ENCODE assay signal across 8 mouse cellular contexts in the genomic region with DNA sequence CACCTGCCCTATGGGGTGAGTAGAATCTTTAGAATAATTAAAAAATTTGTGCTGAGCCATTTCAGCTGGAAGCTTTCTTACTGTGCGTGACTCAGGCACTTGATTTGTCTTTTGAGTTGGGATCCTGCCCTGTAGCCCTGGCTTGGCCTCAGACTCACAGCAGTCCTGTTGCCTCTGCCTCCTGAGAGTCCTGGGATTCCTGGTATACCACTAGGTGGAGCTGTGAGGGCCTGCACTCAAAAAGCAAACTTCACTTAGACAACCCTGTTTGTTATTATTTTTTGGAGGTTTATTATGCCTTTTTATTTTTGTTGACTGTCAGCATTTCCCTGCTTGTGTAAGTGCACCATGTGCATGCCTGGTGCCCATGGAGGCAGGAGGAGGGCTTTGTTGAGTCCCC. TPM values are rescaled to one million over a fixed set of nuclear protein-coding genes. Genes with fewer than 3 reads are reported as not detected.
DNase-seq lines count a peak whose midpoint lies in the region; ATAC-seq and TF ChIP-seq lines count a peak whose summit lies in the region.

No protein-coding gene starts in this region.

- WGBS in kidney, postnatal 0 days, result 90% methylated on average over 1 of the region's 1 CpGs
- 100% methylated on average over 1 of the region's 1 CpGs for WGBS in kidney, embryonic 14.5 days
- WGBS in liver, embryonic 14.5 days (ENCODE audit: insufficient replicate concordance), result 87% methylated on average over 1 of the region's 1 CpGs

- no peak overlapping the region for H3K4me2 ChIP-seq in kidney, postnatal 0 days (ENCODE audit: low read length)
- H3K4me2 ChIP-seq in kidney, embryonic 14.5 days (replicated peaks; ENCODE audit: low read depth, low read length), result no peak overlapping the region
- no peak overlapping the region for H3K4me2 ChIP-seq in liver, embryonic 14.5 days (ENCODE audit: low read depth)

- ATAC-seq in kidney, postnatal 0 days (replicated peaks; ENCODE audit: low FRiP score, low read depth), result no peak
- no peak for ATAC-seq in kidney, embryonic 14.5 days (ENCODE audit: low FRiP score, low TSS enrichment)
- ATAC-seq in liver, embryonic 14.5 days (ENCODE audit: insufficient read depth), result no peak
- no peak for ATAC-seq in monocyte, adult 5-6 weeks (replicated peaks; ENCODE audit: insufficient number of reproducible peaks, low FRiP score, low TSS enrichment, poor library complexity, severe bottlenecking)

- peaks cover 32% of the 10 kb centered on the region for H3K36me3 ChIP-seq in kidney, postnatal 0 days (ENCODE audit: insufficient read depth, low read length)
- peaks cover 59% of the 10 kb centered on the region for H3K36me3 ChIP-seq in kidney, embryonic 14.5 days (ENCODE audit: control insufficient read depth, insufficient read depth, low read length)
- H3K36me3 ChIP-seq in E14TG2a.4 (ENCODE audit: insufficient read depth, low read length), result peaks cover 95% of the 10 kb centered on the region
- peaks cover 13% of the 10 kb centered on the region; the same call in 1 of the 2 replicates for H3K36me3 ChIP-seq in liver, embryonic 14.5 days (replicated peaks; ENCODE audit: control insufficient read depth, insufficient read depth, low read depth)

- no peaks in the 10 kb centered on the region for H3K9me3 ChIP-seq in kidney, postnatal 0 days (replicated peaks; ENCODE audit: low read length)
- H3K9me3 ChIP-seq in kidney, embryonic 14.5 days (ENCODE audit: control insufficient read depth, low read length), result no peaks in the 10 kb centered on the region
- no peaks in the 10 kb centered on the region for H3K9me3 ChIP-seq in E14TG2a.4 (ENCODE audit: low read length)
- H3K9me3 ChIP-seq in liver, embryonic 14.5 days (ENCODE audit: control insufficient read depth, low read length), result no peaks in the 10 kb centered on the region

- H3K9ac ChIP-seq in kidney, postnatal 0 days (ENCODE audit: low read depth, low read length), result no peak overlapping the region
- H3K9ac ChIP-seq in kidney, embryonic 14.5 days (ENCODE audit: low read depth, low read length), result no peak overlapping the region
- H3K9ac ChIP-seq in liver, embryonic 14.5 days (replicated peaks), result no peak overlapping the region

- no peaks in the 10 kb centered on the region for H3K27me3 ChIP-seq in kidney, postnatal 0 days (ENCODE audit: insufficient read depth, low read length)
- H3K27me3 ChIP-seq in kidney, embryonic 14.5 days (ENCODE audit: control insufficient read depth, insufficient read depth, low read length), result no peaks in the 10 kb centered on the region
- no peaks in the 10 kb centered on the region for H3K27me3 ChIP-seq in E14TG2a.4 (ENCODE audit: insufficient read depth, low read length)
- H3K27me3 ChIP-seq in liver, embryonic 14.5 days (ENCODE audit: control insufficient read depth, insufficient read depth, low read length), result no peaks in the 10 kb centered on the region

- peak; percentile 68 for TF ChIP-seq CTCF in kidney, postnatal 0 days (IDR thresholded peaks at IDR 0.05; ENCODE audit: low read depth)
- TF ChIP-seq CTCF in E14TG2a.4 (conservative IDR thresholded peaks at IDR 0.05; ENCODE audit: low read length), result peak; percentile 84
- TF ChIP-seq CTCF in liver, embryonic 14.5 days (IDR thresholded peaks at IDR 0.05; ENCODE audit: low read depth), result peak; percentile 72

- H3K27ac ChIP-seq in kidney, postnatal 0 days, result no peak overlapping the region
- H3K27ac ChIP-seq in kidney, embryonic 14.5 days (ENCODE audit: low read depth, low read length), result no peak overlapping the region
- H3K27ac ChIP-seq in liver, embryonic 14.5 days, result no peak overlapping the region

- H3K4me3 ChIP-seq in kidney, postnatal 0 days (replicated peaks; ENCODE audit: low read depth, low read length), result no peak overlapping the region
- no peak overlapping the region for H3K4me3 ChIP-seq in kidney, embryonic 14.5 days (ENCODE audit: low read length)
- H3K4me3 ChIP-seq in E14TG2a.4 (replicated peaks; ENCODE audit: low read length), result no peak overlapping the region
- H3K4me3 ChIP-seq in liver, embryonic 14.5 days (ENCODE audit: insufficient read depth in 1 of 2, low read depth in 2 of 2, low read length in 2 of 2), result no peak overlapping the region

- no peak for TF ChIP-seq EP300 in liver, embryonic 14.5 days (IDR thresholded peaks at IDR 0.05; ENCODE audit: low read depth)

- peak; percentile 41 for DNase-seq in kidney, postnatal 0 days (ENCODE audit: low spot score)
- peak; percentile 64 for DNase-seq in adrenal gland, postnatal 14 days
- DNase-seq in liver, embryonic 14.5 days (ENCODE audit: low read depth in 3 of 3, low spot score in 3 of 3), result peak in 1 of 3 experiments; percentile 27
- DNase-seq in ovary, postnatal 10 days (ENCODE audit: low spot score), result no peak
- no peak for DNase-seq in layer of hippocampus, adult 8-10 months (ENCODE audit: low spot score in 2 of 2)

- no peaks in the 10 kb centered on the region for H3K4me1 ChIP-seq in kidney, postnatal 0 days (replicated peaks; ENCODE audit: insufficient read depth, low read length)
- H3K4me1 ChIP-seq in kidney, embryonic 14.5 days (ENCODE audit: control insufficient read depth, insufficient read depth, low read length), result no peaks in the 10 kb centered on the region
- H3K4me1 ChIP-seq in E14TG2a.4 (replicated peaks; ENCODE audit: low read depth, low read length), result peaks cover 60% of the 10 kb centered on the region
- peaks cover 0 to 6% of the 10 kb centered on the region in 2 experiments; a peak in 3 of 4 replicates for H3K4me1 ChIP-seq in liver, embryonic 14.5 days (replicated peaks; ENCODE audit: control insufficient read depth in 2 of 2, insufficient read depth in 2 of 2, low read length in 1 of 2)

RNA-seq across cellular contexts. Expression of a gene that starts 11.9 kb away (rescaled TPM):
- 20.8 and 24.6 TPM in 2 replicates for polyA plus RNA-seq in kidney, postnatal 0 days (2015; fragmentation: Nextera tagmentation; extraction: Ambion mirVana)
- polyA plus RNA-seq in kidney, embryonic 14.5 days (2014; fragmentation: Nextera tagmentation; extraction: Ambion mirVana), result 18.3 and 30.2 TPM in 2 replicates
- 23.7 and 24.4 TPM in 2 replicates for total RNA-seq in adrenal gland, postnatal 14 days (2021)
- polyA plus RNA-seq in liver, embryonic 14.5 days (2012; rRNA removed), result 5.1 and 6.8 TPM in 2 replicates
- 12.1 and 13.5 TPM in 2 replicates for polyA plus RNA-seq in liver, embryonic 14.5 days (2014; fragmentation: Nextera tagmentation; extraction: Ambion mirVana)
- 16.3 to 34.8 TPM (median 16.7 TPM) in 3 replicates for total RNA-seq in monocyte, adult 5-6 weeks (2017)
- 10 to 100 TPM; 15.4 to 19.8 (median 16.6) TPM for total RNA-seq in layer of hippocampus, adult 8-10 months (2022)

RNA-seq across cellular contexts. Expression of a gene that starts 12.0 kb away (rescaled TPM):
- 78.5 and 78.6 TPM in 2 replicates for polyA plus RNA-seq in kidney, postnatal 0 days (2015; fragmentation: Nextera tagmentation; extraction: Ambion mirVana)
- 55.4 and 77.5 TPM in 2 replicates for polyA plus RNA-seq in kidney, embryonic 14.5 days (2014; fragmentation: Nextera tagmentation; extraction: Ambion mirVana)
- 77.1 and 87.0 TPM in 2 replicates for total RNA-seq in adrenal gland, postnatal 14 days (2021)
- polyA plus RNA-seq in liver, embryonic 14.5 days (2012; rRNA removed), result 17.9 and 35.8 TPM in 2 replicates
- 38.1 and 40.1 TPM in 2 replicates for polyA plus RNA-seq in liver, embryonic 14.5 days (2014; fragmentation: Nextera tagmentation; extraction: Ambion mirVana)
- 123 to 159 TPM (median 156 TPM) in 3 replicates for total RNA-seq in monocyte, adult 5-6 weeks (2017)
- total RNA-seq in layer of hippocampus, adult 8-10 months (2022), result 10 to 100 TPM; 74.0 to 79.4 (median 77.6) TPM

RNA-seq across cellular contexts. Expression of a gene that starts 50.4 kb away (rescaled TPM):
- polyA plus RNA-seq in kidney, postnatal 0 days (2015; fragmentation: Nextera tagmentation; extraction: Ambion mirVana), result 33.6 and 41.1 TPM in 2 replicates
- 42.2 and 45.9 TPM in 2 replicates for polyA plus RNA-seq in kidney, embryonic 14.5 days (2014; fragmentation: Nextera tagmentation; extraction: Ambion mirVana)
- total RNA-seq in adrenal gland, postnatal 14 days (2021), result 46.4 and 51.7 TPM in 2 replicates
- polyA plus RNA-seq in liver, embryonic 14.5 days (2012; rRNA removed), result 12.5 and 14.1 TPM in 2 replicates
- 25.4 and 26.6 TPM in 2 replicates for polyA plus RNA-seq in liver, embryonic 14.5 days (2014; fragmentation: Nextera tagmentation; extraction: Ambion mirVana)
- total RNA-seq in monocyte, adult 5-6 weeks (2017), result 37.6 to 41.1 TPM (median 40.2 TPM) in 3 replicates
- total RNA-seq in layer of hippocampus, adult 8-10 months (2022), result 10 to 100 TPM; 40.7 to 43.8 (median 41.8) TPM

Comparison
In these comparisons a context has a peak if more than half of its experiments do, and no peak if none do; other contexts are left out.
1. DNase-seq: peak in kidney, postnatal 0 days (single experiment) and adrenal gland, postnatal 14 days (single experiment); none in ovary, postnatal 10 days (single experiment) and layer of hippocampus, adult 8-10 months (0 of 2).
2. Peak in every context shown above with its lines, with median percentiles within 50 percentile points of each other: CTCF ChIP-seq.